Mouse (Mus musculus): ENCODE measurements around the gene Wdpcp.
"Not testable (repeated sequence)": the region's sequence is repeated elsewhere in the genome, so short reads cannot be mapped to it uniquely, and the experiment has no call there.

The Wdpcp gene

GRCm38 (mm10) chr11:21571700-21572381, at the start of gene Wdpcp, which contains the start of gene Mdh1:
Gene Wdpcp (plus strand): TSS chr11:21572235.
Gene Mdh1 (minus strand): TSS chr11:21572367.
- DNase-seq (ENCODE audit: low read depth, low spot score) = peak; percentile 98

- DNase-seq (ENCODE audit: low read depth, low spot score) = no peak
These were observed 43.2 kb upstream of the Wdpcp start for GRCm38 (mm10) chr11:21528676-21529394.

GRCm38 (mm10) chr11:21530856-21531255, 41.2 kb upstream of the Wdpcp start:
- not testable (repeated sequence) for DNase-seq (ENCODE audit: low read depth, low spot score)

- DNase-seq (ENCODE audit: low read depth, low spot score) = no peak
These were observed 32.0 kb upstream of the Wdpcp start for GRCm38 (mm10) chr11:21540072-21540471.

- DNase-seq (ENCODE audit: low read depth, low spot score) = no peak
These were observed 31.4 kb upstream of the Wdpcp start for GRCm38 (mm10) chr11:21540622-21541021.

- no peak for DNase-seq (ENCODE audit: low read depth, low spot score)
These were observed 29.3 kb upstream of the Wdpcp start for GRCm38 (mm10) chr11:21542731-21543130.

- DNase-seq (ENCODE audit: low read depth, low spot score) = no peak
These were observed 27.0 kb upstream of the Wdpcp start for GRCm38 (mm10) chr11:21545021-21545420.

- no peak for DNase-seq (ENCODE audit: low read depth, low spot score)
These were observed 26.1 kb upstream of the Wdpcp start for GRCm38 (mm10) chr11:21545951-21546350.

GRCm38 (mm10) chr11:21546671-21547070, 25.4 kb upstream of the Wdpcp start:
- DNase-seq (ENCODE audit: low read depth, low spot score) = no peak

GRCm38 (mm10) chr11:21547518-21547917, 24.5 kb upstream of the Wdpcp start:
- no peak for DNase-seq (ENCODE audit: low read depth, low spot score)

- no peak for DNase-seq (ENCODE audit: low read depth, low spot score)
These were observed 23.0 kb upstream of the Wdpcp start for GRCm38 (mm10) chr11:21549052-21549451.

GRCm38 (mm10) chr11:21549754-21550153, 22.3 kb upstream of the Wdpcp start:
- DNase-seq (ENCODE audit: low read depth, low spot score) = no peak

- DNase-seq (ENCODE audit: low read depth, low spot score) = no peak
These were observed 21.5 kb upstream of the Wdpcp start for GRCm38 (mm10) chr11:21550222-21551173.

- no peak for DNase-seq (ENCODE audit: low read depth, low spot score)
These were observed 20.0 kb upstream of the Wdpcp start for GRCm38 (mm10) chr11:21552049-21552448.

GRCm38 (mm10) chr11:21559727-21560126, 12.3 kb upstream of the Wdpcp start:
- DNase-seq (ENCODE audit: low read depth, low spot score) = no peak

- no peak for DNase-seq (ENCODE audit: low read depth, low spot score)
These were observed 10.7 kb upstream of the Wdpcp start for GRCm38 (mm10) chr11:21561347-21561746.

GRCm38 (mm10) chr11:21563617-21564325, 8.3 kb upstream of the Wdpcp start:
- no peak for DNase-seq (ENCODE audit: low read depth, low spot score)

- DNase-seq (ENCODE audit: low read depth, low spot score) = no peak
These were observed 7.2 kb upstream of the Wdpcp start for GRCm38 (mm10) chr11:21564681-21565405.

- DNase-seq (ENCODE audit: low read depth, low spot score) = no peak
These were observed 5.1 kb upstream of the Wdpcp start for GRCm38 (mm10) chr11:21566934-21567333.

GRCm38 (mm10) chr11:21567733-21568132, 4.3 kb upstream of the Wdpcp start:
- no peak for DNase-seq (ENCODE audit: low read depth, low spot score)

- DNase-seq (ENCODE audit: low read depth, low spot score) = no peak
These were observed 3.0 kb upstream of the Wdpcp start for GRCm38 (mm10) chr11:21569002-21569401.

Measured in mesoderm, embryonic 11.5 days (tissue).